Mouse (Mus musculus) liver, adult (tissue): ENCODE measurements around the gene Fpr2.

Source experiments
- GATA4 ChIP-seq: IDR thresholded peaks from 2 replicates; pipeline ENCODE4 v1.6.1; 2014; ENCODE audit warnings: mild to moderate bottlenecking, low read length; ENCODE audit not compliant: insufficient replicate concordance

Fpr2 gene

DNA sequence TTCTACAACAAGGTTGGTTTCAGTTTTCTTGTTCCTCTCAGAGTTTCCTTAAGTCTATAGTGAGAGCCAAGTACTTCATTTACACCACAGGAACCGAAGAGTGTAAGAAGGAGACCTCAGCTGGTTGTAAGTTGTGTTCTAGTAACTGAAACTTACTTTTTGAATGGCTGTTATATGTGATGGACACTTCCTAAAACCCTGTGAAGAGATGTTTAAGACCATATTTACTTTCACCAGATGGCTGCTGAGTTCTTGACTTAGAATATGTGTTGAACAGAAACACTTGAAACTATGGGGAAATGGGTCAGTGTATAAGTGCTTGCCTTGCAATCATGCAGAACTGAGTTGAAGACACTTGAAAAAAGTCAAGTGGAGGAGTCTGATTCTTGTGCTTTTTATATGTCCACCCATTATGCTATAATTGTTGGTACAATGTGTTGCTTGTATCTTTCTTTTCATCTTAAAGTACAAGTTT lies at the start of gene Fpr2, which contains the start of gene Fpr3:
TSS of gene Fpr2 (plus strand) at position 51 of the 475 bp plus-strand sequence.
TSS of gene Fpr3 (plus strand) at position 79 of the 475 bp plus-strand sequence.
- no peak for TF ChIP-seq GATA4

DNA sequence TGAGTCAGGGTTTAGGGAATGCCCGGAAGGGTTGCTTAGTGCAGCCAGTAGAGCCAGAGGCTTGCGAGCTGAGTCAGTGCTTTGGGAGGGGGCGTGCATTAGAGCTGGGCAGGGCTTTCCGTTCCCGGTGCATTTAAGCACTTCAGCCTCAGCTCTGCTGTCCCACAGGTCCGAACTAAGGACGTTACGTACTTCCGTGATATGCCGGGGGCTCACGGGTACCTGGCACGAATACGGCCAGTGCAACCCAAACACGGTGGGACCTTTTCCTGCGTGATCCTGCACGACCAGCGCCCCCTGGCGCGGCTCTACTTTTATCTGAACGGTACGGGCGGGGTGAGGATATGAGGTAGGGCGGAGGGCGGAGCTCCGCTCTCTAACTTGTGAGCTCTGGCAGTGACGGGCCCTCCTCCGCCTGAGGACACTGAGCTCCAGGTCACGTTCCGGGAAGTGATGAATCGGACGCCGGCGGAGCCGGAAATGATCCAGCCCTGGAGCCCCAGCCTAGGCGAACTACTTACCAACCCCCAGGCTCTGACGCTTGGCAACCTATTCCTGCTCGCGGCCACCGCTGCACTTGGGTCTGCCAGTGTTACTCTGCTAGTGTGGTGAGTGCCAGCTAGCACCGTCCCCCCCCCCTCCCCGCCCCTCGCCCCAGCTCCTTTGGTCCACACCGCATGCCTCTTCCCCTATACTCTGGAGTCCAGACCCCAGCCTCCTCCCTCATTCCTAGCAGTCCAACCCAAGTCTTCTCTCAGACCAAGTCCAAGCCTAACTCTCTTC lies 49.5 kb upstream of the Fpr2 start:
- peak; percentile 82; the same call in 1 of the 2 replicates for TF ChIP-seq GATA4

DNA sequence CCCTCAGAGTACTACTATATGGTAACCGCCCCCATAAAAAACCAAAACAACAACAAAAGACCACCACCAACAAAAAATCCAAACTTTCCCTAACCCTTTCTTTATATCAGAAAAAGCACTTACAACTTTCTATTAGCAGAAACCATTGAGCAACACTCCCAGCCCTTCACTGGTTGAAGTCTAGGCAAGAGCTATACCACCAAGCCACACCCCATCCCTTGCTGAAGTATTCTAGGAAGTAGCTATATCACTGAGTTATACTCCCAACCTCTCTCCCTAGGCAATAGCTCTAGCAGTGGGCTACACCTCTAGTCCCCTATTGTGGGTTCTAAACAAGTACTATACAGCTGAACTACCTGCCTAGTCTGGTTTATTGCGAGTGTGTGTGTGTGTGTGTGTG lies 48.3 kb upstream of the Fpr2 start:
- TF ChIP-seq GATA4 = no peak

DNA sequence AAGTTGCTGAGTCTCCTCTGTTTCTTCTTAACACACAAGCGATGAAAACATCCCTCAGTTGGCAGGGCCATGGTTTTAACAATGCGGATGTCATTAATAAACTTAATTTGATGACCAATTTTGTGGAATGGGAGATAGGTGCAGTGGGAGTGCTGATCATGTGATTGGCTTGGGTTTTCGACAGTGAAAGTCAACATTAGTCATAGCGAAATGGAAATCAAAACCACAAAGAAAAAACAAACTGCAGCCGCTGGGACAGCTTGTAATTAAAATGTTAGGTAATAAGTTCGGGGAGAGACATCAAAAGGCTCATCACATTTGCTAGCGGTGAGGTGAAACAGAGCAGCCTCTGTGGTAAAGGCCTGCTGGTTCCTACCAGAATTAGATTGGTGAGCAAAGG lies 46.8 kb upstream of the Fpr2 start:
- TF ChIP-seq GATA4 = no peak

DNA sequence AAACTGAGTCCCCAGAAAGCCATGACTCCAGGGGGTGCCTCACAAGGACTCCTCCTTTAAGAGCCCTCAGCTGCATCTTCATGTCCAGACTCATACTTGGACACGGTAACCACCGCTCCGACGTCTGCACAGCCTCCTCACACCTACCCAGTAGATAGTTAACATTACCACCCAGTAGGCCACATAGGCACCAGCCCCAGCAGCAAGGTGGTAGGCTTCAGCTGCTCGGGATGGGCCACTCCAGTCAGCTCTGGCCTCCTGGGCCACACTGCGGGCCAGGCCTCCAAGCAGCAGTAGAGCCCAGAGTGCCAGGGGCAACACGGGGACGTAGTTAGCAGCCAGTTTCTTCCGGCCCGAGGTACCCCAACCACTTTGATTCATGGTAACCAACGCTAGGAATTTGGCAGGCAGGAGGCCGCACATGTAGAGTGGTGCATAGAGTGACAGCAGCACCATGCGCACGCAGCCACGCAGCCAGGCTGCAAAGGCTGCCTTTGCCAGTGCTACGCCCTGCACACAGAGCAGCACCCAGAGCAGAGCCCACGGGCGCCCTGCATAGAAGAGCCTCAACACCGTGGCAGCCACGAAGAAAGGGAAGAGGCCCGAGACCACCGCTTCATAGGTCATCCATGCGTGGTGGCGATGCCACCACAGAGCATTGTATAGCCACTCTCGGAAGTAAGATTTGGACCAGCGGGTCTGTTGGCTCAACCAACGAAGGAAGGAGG lies 43.9 kb upstream of the Fpr2 start:
- no peak for TF ChIP-seq GATA4

DNA sequence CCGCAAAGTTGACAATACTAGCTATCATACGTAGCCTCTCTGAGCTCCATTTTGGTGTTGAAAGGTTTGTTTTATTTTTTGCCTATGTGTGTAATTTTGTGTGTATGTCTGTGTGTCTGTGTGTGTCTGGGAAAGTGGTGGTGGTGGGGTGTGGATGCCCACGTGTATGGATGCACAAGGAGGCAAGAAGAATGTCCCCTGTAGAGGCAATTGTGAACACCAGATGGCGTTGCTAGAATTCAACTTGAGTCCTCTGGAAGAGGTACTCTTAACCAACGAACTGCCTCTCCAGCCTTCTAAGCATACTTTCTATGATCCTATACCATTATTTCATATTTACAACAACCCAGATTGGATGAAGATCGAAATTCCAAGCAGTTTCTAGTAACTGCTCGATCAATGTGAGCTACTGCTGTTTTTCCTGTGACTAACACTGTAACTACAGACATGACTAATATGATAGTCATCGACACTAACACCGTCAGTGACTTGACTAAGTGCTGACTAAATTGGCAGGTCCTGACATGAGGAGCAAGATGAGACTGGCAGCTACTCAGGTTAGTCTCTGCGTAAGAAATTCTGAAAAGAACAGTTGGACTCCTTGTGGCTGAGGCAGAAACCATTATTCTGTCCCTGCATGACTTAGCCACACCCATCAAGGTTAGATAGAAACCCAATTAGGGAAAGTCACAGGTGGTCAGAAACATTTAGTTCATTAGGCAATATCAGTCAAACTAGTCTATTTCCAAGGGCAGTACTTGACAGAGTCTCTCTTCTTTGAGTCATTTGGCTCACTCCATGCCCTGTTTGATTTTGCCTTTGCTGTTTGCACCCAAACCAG lies 42.2 kb upstream of the Fpr2 start:
- TF ChIP-seq GATA4 = no peak

DNA sequence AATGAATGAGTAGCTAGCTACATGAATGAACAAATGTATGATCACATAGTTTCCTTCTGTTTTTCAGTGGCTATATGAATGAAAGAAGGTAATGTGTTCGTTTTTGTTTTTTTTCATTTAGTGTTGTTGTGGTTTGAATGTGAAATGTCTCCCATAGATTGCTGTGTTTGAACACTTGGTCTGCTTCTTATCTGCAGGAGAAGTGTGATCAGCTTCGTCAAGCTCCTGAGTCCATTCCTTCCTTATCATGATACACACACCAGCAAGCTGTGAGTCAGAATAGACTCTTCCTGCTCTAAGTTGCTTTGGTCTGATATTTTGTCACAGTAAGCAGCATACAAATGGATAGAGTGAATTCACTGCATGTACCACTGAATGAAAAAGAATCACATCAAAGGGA lies 38.6 kb upstream of the Fpr2 start:
- TF ChIP-seq GATA4 = no peak

DNA sequence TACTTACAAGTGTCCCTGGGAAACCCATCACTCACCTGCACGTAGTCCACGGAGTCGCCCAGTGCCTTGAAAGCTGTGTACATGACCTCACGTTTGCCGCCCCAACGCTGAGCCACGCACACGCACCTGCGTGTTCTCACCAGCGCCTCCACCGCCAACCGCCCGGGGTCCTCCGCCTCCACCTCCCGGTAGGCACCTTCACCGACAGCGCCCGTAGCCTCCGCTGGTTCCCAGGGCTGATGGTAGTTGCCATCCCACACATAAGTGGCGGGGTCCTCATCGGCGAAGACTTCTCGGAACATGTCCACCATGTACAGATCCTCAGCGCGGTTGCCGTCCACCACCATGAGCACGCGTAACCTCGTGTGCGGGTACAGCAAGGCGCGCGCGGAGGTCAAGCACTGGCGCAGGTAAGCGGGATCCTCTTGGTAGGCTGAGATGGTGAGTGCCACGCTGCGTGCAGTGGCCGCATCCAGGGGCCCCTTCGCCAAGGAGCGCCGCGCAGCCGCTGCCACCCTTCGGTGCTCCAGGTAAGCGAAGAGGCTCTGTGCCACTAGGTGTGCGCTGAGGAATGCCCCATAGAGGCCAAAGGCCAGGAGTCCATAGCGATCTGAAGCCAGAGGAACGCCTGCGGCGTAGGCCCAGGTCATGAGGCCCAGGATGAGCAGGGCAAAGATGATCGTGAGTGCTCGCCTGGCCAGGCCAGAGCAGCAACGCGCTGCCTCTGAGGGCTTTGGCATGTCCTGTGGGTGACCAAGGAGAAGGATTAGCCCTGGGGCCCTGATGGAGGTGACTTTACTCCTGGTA lies 37.5 kb upstream of the Fpr2 start:
- no peak for TF ChIP-seq GATA4

DNA sequence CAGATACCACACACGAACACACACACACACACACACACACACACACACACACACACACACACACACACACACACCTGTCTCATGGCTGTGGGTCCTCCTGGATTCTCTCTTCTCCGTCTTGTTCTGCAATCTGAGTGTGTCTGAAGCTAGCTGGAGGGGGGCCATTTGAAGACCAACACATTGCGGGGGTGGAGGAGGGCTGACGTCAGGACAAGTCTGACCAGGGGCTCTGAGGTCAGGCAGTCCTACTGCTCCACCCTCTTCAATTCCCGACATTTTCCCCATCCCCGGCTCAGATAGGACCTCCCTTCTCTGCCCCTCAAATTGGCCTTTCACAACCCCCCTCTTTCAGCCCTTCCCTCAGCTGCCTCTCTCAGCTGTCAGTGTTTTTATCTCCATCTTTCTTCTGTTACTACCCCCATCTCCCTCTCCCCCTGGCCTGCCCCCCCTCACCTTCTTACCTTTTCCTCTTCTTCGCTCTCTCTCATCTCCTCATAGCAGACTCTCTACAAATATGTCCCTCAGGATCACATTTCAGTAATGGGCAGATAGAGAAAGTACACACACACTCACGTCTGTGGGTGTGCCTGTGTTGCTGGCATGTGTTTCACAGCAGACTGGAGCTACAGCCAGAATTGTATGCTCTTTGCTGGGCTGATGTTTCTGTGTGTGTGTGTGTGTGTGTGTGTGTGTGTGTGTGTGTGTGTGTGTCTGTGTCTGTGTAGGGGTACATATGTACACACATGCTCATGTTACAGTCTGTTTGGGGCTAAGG lies 32.4 kb upstream of the Fpr2 start, which contains the start of gene Has1:
TSS of gene Has1 (minus strand) at position 142 of the 775 bp plus-strand sequence.
- no peak for TF ChIP-seq GATA4

DNA sequence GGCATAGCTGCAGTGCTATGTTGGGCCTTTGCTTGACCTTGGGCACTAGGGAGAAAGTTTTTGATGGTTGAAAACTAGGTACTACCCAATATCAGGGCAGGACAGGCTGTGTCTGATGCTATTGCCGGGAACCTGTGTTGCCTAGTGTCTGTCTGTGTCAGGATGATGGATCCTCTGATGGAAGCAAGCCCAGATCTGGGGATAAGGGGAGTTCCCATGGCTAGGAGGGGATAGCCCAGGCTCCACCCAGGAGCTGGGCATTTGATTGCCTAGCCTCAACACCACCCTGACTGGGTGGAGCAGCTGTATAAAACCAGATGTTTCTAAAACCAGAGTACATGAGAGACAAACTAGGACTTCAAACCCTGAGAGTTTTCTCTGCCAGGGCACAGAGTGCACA lies 31.0 kb upstream of the Fpr2 start:
- TF ChIP-seq GATA4 = no peak

DNA sequence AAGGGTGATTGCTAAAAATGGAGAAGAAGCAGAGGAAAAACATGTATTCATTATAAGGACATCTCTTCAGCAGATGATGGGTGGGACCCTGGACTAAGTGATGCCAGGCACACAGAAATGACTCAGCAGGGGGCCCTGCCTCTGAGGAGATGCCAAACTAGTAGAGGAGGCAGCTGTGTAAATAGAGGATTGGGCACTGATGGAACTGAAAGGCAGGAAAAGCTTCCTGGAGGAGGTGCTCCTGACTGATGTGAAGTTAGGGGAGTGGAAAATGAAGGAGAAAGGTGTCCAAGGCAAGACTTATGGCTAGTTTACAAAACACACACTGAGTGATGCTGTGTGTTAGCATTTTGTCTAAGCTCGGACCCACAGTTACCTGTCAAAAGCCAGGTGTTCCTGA lies 30.2 kb upstream of the Fpr2 start:
- TF ChIP-seq GATA4 = no peak

DNA sequence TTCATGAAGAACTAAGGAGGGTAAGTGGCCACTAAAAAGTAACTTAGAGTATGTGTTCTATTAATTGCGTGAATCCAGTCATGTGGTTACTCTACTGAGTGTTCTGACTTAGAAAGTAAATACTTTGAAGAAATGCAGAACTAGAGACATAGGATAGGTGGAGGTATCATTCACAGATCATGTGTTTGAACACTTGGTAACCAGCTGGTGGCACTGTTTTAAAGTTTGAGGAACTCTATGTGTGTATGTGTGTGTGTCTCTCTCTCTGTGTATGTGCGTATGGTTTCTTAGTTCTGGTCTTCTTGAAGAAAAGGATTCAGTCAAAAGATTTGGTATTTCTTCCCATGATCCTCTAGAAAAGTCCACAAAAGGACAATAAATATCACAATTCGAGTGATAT lies 27.5 kb upstream of the Fpr2 start:
- no peak for TF ChIP-seq GATA4

DNA sequence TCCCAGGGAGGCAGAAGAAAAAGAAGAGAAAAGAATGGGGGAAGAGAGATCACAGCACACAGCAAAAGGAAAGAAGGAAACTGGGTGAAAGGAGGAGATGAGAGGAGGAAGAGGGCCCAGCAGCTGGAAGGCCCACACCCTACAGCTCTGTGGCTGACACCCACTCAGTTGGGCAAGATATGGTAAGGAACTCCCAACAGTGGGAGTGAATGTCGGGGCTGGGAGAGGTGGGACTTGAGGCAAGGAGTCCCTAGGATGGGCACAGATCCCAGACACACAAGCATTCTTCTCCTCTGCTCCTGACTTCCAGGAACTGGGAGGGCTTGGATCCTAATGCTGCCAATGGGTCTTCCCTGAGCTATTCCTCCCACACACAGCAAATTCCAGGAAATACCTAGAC lies 25.3 kb upstream of the Fpr2 start:
- TF ChIP-seq GATA4 = no peak

DNA sequence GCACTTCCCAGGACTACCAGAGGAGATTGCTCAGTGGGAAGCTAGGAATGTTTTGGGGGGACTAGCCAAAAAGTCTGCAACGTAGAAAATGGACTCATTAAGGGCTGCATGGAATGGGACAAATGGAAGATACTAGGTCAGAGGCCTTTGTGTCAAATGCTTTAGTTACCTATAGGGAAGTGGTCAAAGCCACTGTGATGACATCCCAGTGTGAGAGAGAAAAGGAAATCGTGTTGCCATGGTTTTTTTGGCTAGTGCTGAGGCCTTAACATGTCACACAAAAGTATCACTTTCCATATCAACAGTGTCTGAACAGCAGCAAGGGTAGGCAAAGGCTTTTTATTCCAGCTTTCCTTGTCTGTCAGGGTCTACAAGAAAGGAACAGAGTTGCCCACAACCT lies 22.5 kb upstream of the Fpr2 start:
- TF ChIP-seq GATA4 = no peak
